ENCODE assay signal across 8 mouse cellular contexts in the genomic region with DNA sequence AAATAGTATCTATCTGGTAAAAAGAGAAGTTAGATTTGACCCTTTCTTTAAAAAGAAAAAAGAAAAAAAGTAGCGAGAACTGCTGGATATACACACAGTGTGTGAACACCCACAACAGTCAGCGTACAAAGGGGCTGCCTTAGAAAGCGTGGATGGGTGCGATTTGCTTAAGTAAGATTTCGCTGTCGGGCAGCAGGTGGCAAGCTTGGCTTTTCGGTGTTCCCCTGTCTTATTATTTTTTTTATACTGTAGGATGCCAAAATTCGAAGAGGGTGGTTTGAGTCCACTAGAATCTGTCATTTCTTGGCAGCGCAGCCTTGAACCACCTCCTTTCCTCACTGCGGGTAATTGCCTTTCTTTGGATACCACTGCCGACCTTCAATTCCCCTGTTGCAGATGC.
A peak's percentile ranks its signal among the peaks of the same experiment; 100 is the strongest.
DNase-seq lines count a peak whose midpoint lies in the region; ATAC-seq and TF ChIP-seq lines count a peak whose summit lies in the region.
"Had no signal": no experiment of that assay in that cellular context is flagged by ENCODE, and none has a peak within 500 bp of the region (broad histone marks: within the 10 kb centered on the region; RNA-seq: fewer than 3 reads in every experiment).

No protein-coding gene starts in this region.

- H3K4me3 ChIP-seq in kidney, postnatal 0 days (replicated peaks; ENCODE audit: low read depth, low read length): no peak overlapping the region
- H3K4me3 ChIP-seq: megakaryocyte, embryonic 14.5 days had no signal

- H3K27me3 ChIP-seq in kidney, postnatal 0 days (ENCODE audit: insufficient read depth, low read length): no peaks in the 10 kb centered on the region
- H3K27me3 ChIP-seq: megakaryocyte, embryonic 14.5 days had no signal

- 83% methylated on average over 11 of the region's 11 CpGs for WGBS in kidney, postnatal 0 days

- no peak for ATAC-seq in kidney, postnatal 0 days (replicated peaks; ENCODE audit: low FRiP score, low read depth)

- H3K27ac ChIP-seq in kidney, postnatal 0 days: no peak overlapping the region

- peak; percentile 47 for TF ChIP-seq CTCF in kidney, postnatal 0 days (IDR thresholded peaks at IDR 0.05; ENCODE audit: low read depth)

- H3K36me3 ChIP-seq in kidney, postnatal 0 days (ENCODE audit: insufficient read depth, low read length): no peaks in the 10 kb centered on the region

- DNase-seq in kidney, postnatal 0 days (ENCODE audit: low spot score): no peak
- no peak for DNase-seq in kidney, adult 8-10 months
- DNase-seq in brain, embryonic 18.5 days (ENCODE audit: low read depth, low spot score): peak; percentile 42
- peak; percentile 33 to 54 for DNase-seq in layer of hippocampus, adult 18-20 months (ENCODE audit: low spot score in 2 of 2)
- peak; percentile 61 for DNase-seq in right cerebral cortex, adult 18-20 months
- no peak for DNase-seq in retina, postnatal 1 day
- no peak for DNase-seq in yolk sac, embryonic 10.5 days (ENCODE audit: low spot score)

- no peaks in the 10 kb centered on the region for H3K9me3 ChIP-seq in kidney, postnatal 0 days (replicated peaks; ENCODE audit: low read length)
- H3K9me3 ChIP-seq: megakaryocyte, embryonic 14.5 days had no signal

- H3K4me2 ChIP-seq in kidney, postnatal 0 days (ENCODE audit: low read length): no peak overlapping the region

- H3K9ac ChIP-seq in kidney, postnatal 0 days (ENCODE audit: low read depth, low read length): no peak overlapping the region

- no peaks in the 10 kb centered on the region for H3K4me1 ChIP-seq in kidney, postnatal 0 days (replicated peaks; ENCODE audit: insufficient read depth, low read length)

Comparison
In these comparisons a context has a peak if more than half of its experiments do, and no peak if none do; other contexts are left out.
1. DNase-seq: peak in brain, embryonic 18.5 days (single experiment), layer of hippocampus, adult 18-20 months (2 of 2) and right cerebral cortex, adult 18-20 months (single experiment); none in kidney, postnatal 0 days (single experiment), kidney, adult 8-10 months (0 of 2), retina, postnatal 1 day (single experiment) and yolk sac, embryonic 10.5 days (single experiment).